Mouse (Mus musculus) 3T3-L1 (cell line): ENCODE data around the gene Usp26.
A peak's percentile ranks its signal among the peaks of the same experiment; 100 is the strongest.

Experiments used
- DNase-seq: peaks from one replicate; pipeline ENCODE4 v3.0.0-alpha.2; 2015; ENCODE audit warnings: low read depth, low spot score

The Usp26 gene

GRCm38 (mm10) chrX:51801133-51801532 lies at the start of gene Usp26:
Gene Usp26, minus strand, starts transcription at chrX:51801233.
- DNase-seq = no peak

- DNase-seq = peak; percentile 89
These were observed 13.6 kb upstream of the Usp26 start for GRCm38 (mm10) chrX:51814466-51815247.

GRCm38 (mm10) chrX:51767457-51767856 lies 33.6 kb downstream of the Usp26 start:
- peak; percentile 53 for DNase-seq

- peak; percentile 75 for DNase-seq
These were observed 64.6 kb downstream of the Usp26 start for GRCm38 (mm10) chrX:51736450-51736849.

- peak; percentile 61 for DNase-seq
These were observed 86.8 kb downstream of the Usp26 start for GRCm38 (mm10) chrX:51714086-51714745.

- DNase-seq = peak; percentile 2
These were observed 88.0 kb downstream of the Usp26 start for GRCm38 (mm10) chrX:51712996-51713395.
